Mouse (Mus musculus): ENCODE results near the gene Cysltr2.

- no peak for TF ChIP-seq CTCF (IDR thresholded peaks at IDR 0.05; ENCODE audit: low read depth)
- TF ChIP-seq EP300 (IDR thresholded peaks at IDR 0.05; ENCODE audit: low read depth), result no peak
These were observed 37.5 kb upstream of the Cysltr2 start for GRCm38 (mm10) chr14:73086425-73086824.
